Mouse (Mus musculus): ENCODE measurements around the gene Krtcap2.

GRCm38 (mm10) chr3:89295685-89296230 lies 50.0 kb downstream of the Krtcap2 start:
- TF ChIP-seq MAX (IDR thresholded peaks at IDR 0.05; ENCODE audit: low read length) (no peak), POLR2AphosphoS2 (IDR thresholded peaks at IDR 0.05; ENCODE audit: low read depth, low read length) (no peak), MAFK (IDR thresholded peaks at IDR 0.05; ENCODE audit: insufficient replicate concordance, low read length) (no peak), USF1 (IDR thresholded peaks at IDR 0.05; ENCODE audit: low read depth, low read length) (no peak), ZMIZ1 (IDR thresholded peaks at IDR 0.05; ENCODE audit: low read depth, low read length) (no peak), CTCF (conservative IDR thresholded peaks at IDR 0.05 in 1 of 2, IDR thresholded peaks at IDR 0.05 in 1 of 2; ENCODE audit: low read depth in 2 of 2, low read length in 2 of 2) (no peak), ETS1 (conservative IDR thresholded peaks at IDR 0.05; ENCODE audit: low read depth, low read length) (no peak), EP300 (IDR thresholded peaks at IDR 0.05; ENCODE audit: low read length) (no peak), GABPA (IDR thresholded peaks at IDR 0.05; ENCODE audit: insufficient replicate concordance, low read depth, low read length) (no peak), POLR2A (IDR thresholded peaks at IDR 0.05; ENCODE audit: low read depth, low read length) (no peak), IRF4 (IDR thresholded peaks at IDR 0.05; ENCODE audit: low read depth, low read length) (no peak), RAD21 (IDR thresholded peaks at IDR 0.05; ENCODE audit: low read depth, low read length) (no peak), TCF12 (IDR thresholded peaks at IDR 0.05; ENCODE audit: low read depth, low read length) (no peak)

Measured in CH12.LX (cell line).